Mouse (Mus musculus) embryonic facial prominence, embryonic 11.5 days (tissue): ENCODE data around the gene Bcap29. TPM values are rescaled to one million over a fixed set of nuclear protein-coding genes. Genes with fewer than 3 reads are reported as not detected.
A peak's percentile ranks its signal among the peaks of the same experiment; 100 is the strongest.
"Not testable (repeated sequence)": the region's sequence is repeated elsewhere in the genome, so short reads cannot be mapped to it uniquely, and the experiment has no call there.

Experiments used
- ATAC-seq: fragments of 200-750 bp; cut with Nextera tagmentation; replicated peaks from 2 replicates; pipeline ENCODE4 v1.8.0; 2017; ENCODE audit warnings: low read depth; ENCODE audit not compliant: insufficient number of reproducible peaks, low FRiP score, low TSS enrichment
- DNase-seq: peaks from one replicate; pipeline ENCODE4 v3.0.0-alpha.2; 2015; ENCODE audit warnings: low spot score
- H3K27ac ChIP-seq: fragments of 300-500 bp; sonication (generic); replicated peaks from 2 replicates; pipeline ENCODE4 v1.5.1; 2014; ENCODE audit warnings: mild to moderate bottlenecking, low read depth, low read length, control low read depth
- H3K27me3 ChIP-seq: fragments of 300-500 bp; sonication (generic); 2 replicates; pipeline ENCODE4 v1.6.1; 2014; ENCODE audit warnings: mild to moderate bottlenecking, low read length, moderate library complexity, mixed read lengths; ENCODE audit not compliant: control insufficient read depth, insufficient read depth
- H3K36me3 ChIP-seq: fragments of 300-500 bp; sonication (generic); replicated peaks from 2 replicates; pipeline ENCODE4 v1.6.1; 2014; ENCODE audit warnings: low read depth, mild to moderate bottlenecking, low read length, moderate library complexity, mixed read lengths; ENCODE audit not compliant: control insufficient read depth, insufficient read depth
- H3K4me1 ChIP-seq: fragments of 300-500 bp; sonication (generic); 2 replicates; pipeline ENCODE4 v1.6.1; 2014; ENCODE audit warnings: low read length, mixed read lengths; ENCODE audit not compliant: control insufficient read depth, insufficient read depth
- H3K4me2 ChIP-seq: fragments of 300-500 bp; sonication (generic); 2 replicates; pipeline ENCODE4 v1.6.1; 2014; ENCODE audit warnings: low read depth, mild to moderate bottlenecking, control low read depth, low read length, moderate library complexity
- H3K4me3 ChIP-seq: fragments of 300-500 bp; sonication (generic); 2 replicates; pipeline ENCODE4 v1.5.1; 2014; ENCODE audit warnings: low read depth, low read length, control low read depth
- H3K9ac ChIP-seq: fragments of 300-500 bp; sonication (generic); replicated peaks from 2 replicates; pipeline ENCODE4 v1.6.1; 2014; ENCODE audit warnings: mild to moderate bottlenecking, control low read depth, low read length
- H3K9me3 ChIP-seq: fragments of 300-500 bp; sonication (generic); replicated peaks from 2 replicates; pipeline ENCODE4 v1.6.1; 2016; ENCODE audit warnings: mild to moderate bottlenecking, low read length, inconsistent platforms, mixed read lengths; ENCODE audit not compliant: control insufficient read depth
- WGBS: fragments of 180-500 bp; shearing (Covaris S2); extraction: QIAGEN DNeasy Blood & Tissue Kit; methylation state at CpG from one replicate; pipeline ENCODE4 v1.1.7; 2014; 5-methylcytosine and 5-hydroxymethylcytosine counted together
- polyA plus RNA-seq: library from polyadenylated mRNA; unstranded; fragments of >200 nt; fragmentation: Nextera tagmentation; extraction: Ambion mirVana; gene quantifications from 2 replicates; pipeline ENCODE4 v1.2.1, GENCODE M21; 2014

Bcap29 gene
- polyA plus RNA-seq, 1 experiment from 2014 or later, result 38.4 TPM

- DNase-seq (no peak), ATAC-seq (no peak)
- WGBS, result 91% methylated on average over 5 of the region's 5 CpGs
- no peaks in the 10 kb centered on the region for H3K36me3 ChIP-seq
- H3K9ac ChIP-seq, result no peak overlapping the region
- H3K4me1 ChIP-seq, result no peaks in the 10 kb centered on the region
- H3K27me3 ChIP-seq, result no peaks in the 10 kb centered on the region
- no peaks in the 10 kb centered on the region for H3K9me3 ChIP-seq
- no peak overlapping the region for H3K27ac ChIP-seq
- no peak overlapping the region for H3K4me2 ChIP-seq
- no peak overlapping the region for H3K4me3 ChIP-seq
Measured at GRCm38 (mm10) chr12:31574506-31574905, 60.0 kb downstream of the Bcap29 start.

DNA sequence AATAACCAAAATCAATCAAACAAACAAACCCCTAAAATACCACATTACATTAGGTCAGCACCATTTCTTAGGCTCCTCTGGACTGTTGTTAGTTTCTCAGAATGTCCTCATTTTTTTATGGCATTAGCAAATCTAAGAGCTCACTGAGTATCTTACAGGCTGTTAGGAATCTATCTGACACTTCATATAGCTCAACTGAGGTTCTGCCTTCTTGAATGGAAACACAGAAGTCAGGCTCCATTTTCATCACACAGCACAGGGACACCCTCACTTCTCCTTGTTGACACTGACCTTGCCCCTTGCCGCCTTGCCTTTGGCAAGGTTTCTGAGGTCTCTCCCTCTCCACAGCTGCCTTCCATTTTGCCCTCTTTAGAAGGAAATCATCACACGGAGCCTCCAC is 64.7 kb downstream of the Bcap29 start:
- Histone ChIP-seq H3K36me3 (no peaks in the 10 kb centered on the region), H3K4me3 (no peak overlapping the region), H3K9me3 (no peaks in the 10 kb centered on the region), H3K4me1 (no peaks in the 10 kb centered on the region), H3K4me2 (no peak overlapping the region), H3K9ac (no peak overlapping the region), H3K27ac (no peak overlapping the region), H3K27me3 (no peaks in the 10 kb centered on the region)
- DNase-seq (no peak), ATAC-seq (no peak)
- WGBS, result 38% methylated on average over 2 of the region's 2 CpGs

DNA sequence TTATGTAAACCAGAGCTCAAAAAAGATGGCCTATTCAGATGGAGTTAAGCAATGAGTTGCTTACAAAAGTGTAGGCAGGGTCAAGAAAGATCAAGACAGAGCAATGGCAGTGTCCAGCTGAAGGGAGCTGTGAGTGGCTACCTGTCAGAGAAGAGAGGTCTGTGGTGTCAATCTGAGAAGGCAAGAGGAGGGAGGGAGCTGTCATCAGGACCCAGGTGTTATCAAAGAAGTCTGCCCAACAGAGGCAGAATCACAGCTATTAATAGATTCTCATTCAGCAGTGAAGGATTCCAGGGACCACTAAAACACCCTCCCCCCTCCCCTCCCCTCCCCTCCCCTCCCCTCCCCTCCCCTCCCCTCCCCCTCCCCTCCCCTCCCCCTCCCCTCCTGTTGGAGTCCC is 65.8 kb downstream of the Bcap29 start:
- Histone ChIP-seq H3K27me3 (no peaks in the 10 kb centered on the region), H3K4me3 (no peak overlapping the region), H3K36me3 (no peaks in the 10 kb centered on the region), H3K4me1 (no peaks in the 10 kb centered on the region), H3K9me3 (no peaks in the 10 kb centered on the region), H3K4me2 (no peak overlapping the region), H3K9ac (no peak overlapping the region), H3K27ac (no peak overlapping the region)
- DNase-seq (no peak), ATAC-seq (no peak)

GRCm38 (mm10) chr12:31567535-31567934 is 66.9 kb downstream of the Bcap29 start:
- H3K9ac ChIP-seq, H3K27me3 ChIP-seq, H3K4me3 ChIP-seq, H3K4me1 ChIP-seq, ATAC-seq, H3K36me3 ChIP-seq, DNase-seq, H3K9me3 ChIP-seq, H3K27ac ChIP-seq: not testable (repeated sequence)
- 22% methylated on average over 10 of the region's 10 CpGs for WGBS
- H3K4me2 ChIP-seq, result peak overlapping the region; percentile 34; the same call in 1 of the 2 replicates

DNA sequence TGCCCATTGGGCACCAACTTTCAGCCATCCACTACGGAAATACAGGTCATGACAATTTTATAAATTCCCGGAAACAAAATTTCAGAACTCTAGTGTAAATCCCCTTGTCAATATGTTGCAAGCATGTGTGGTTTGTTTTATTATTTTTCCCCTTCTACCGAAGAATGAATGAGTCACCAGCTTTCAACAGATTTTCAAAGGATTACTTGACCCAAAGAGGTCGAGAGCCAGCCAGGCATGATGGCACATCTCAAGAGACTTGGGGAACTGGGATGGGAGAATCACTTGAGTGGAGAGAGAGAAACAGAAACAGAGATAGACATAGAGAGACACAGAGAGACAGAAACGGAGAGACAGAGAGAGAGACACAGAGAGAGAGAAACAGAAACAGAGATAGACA is 73.7 kb downstream of the Bcap29 start:
- H3K4me2 ChIP-seq, result no peak overlapping the region
- H3K4me1 ChIP-seq, result peaks cover 4% of the 10 kb centered on the region; the same call in 1 of the 2 replicates
- H3K9me3 ChIP-seq, result no peaks in the 10 kb centered on the region
- H3K9ac ChIP-seq, result no peak overlapping the region
- H3K27me3 ChIP-seq, result peaks cover 28% of the 10 kb centered on the region
- H3K4me3 ChIP-seq, result no peak overlapping the region
- H3K36me3 ChIP-seq, result no peaks in the 10 kb centered on the region
- ATAC-seq (no peak), DNase-seq (no peak)
- H3K27ac ChIP-seq, result no peak overlapping the region
- 71% methylated on average over 5 of the region's 5 CpGs for WGBS

GRCm38 (mm10) chr12:31560002-31560401 is 74.5 kb downstream of the Bcap29 start:
- no peak for DNase-seq
- Histone ChIP-seq H3K4me1 (peaks cover 4% of the 10 kb centered on the region; the same call in 1 of the 2 replicates), H3K9me3 (no peaks in the 10 kb centered on the region), H3K4me2 (no peak overlapping the region), H3K9ac (no peak overlapping the region), H3K27ac (no peak overlapping the region), H3K27me3 (peaks cover 28% of the 10 kb centered on the region), H3K36me3 (no peaks in the 10 kb centered on the region), H3K4me3 (no peak overlapping the region)
- 8% methylated on average over 5 of the region's 5 CpGs for WGBS
- ATAC-seq, result no peak

- Histone ChIP-seq H3K4me1 (peaks cover under 1% of the 10 kb centered on the region; the same call in 1 of the 2 replicates), H3K9me3 (no peaks in the 10 kb centered on the region), H3K9ac (no peak overlapping the region), H3K27ac (no peak overlapping the region), H3K4me3 (no peak overlapping the region), H3K36me3 (no peaks in the 10 kb centered on the region), H3K27me3 (peaks cover 18% of the 10 kb centered on the region), H3K4me2 (no peak overlapping the region)
- DNase-seq, result no peak
- WGBS, result 85% methylated on average over 1 of the region's 1 CpGs
- ATAC-seq, result no peak
Measured at GRCm38 (mm10) chr12:31554371-31554770, 80.1 kb downstream of the Bcap29 start.

GRCm38 (mm10) chr12:31551252-31551651 is 83.2 kb downstream of the Bcap29 start:
- no peaks in the 10 kb centered on the region for H3K9me3 ChIP-seq
- WGBS, result 71% methylated on average over 1 of the region's 1 CpGs
- H3K27me3 ChIP-seq, result peaks cover 2% of the 10 kb centered on the region; the same call in 1 of the 2 replicates
- H3K4me1 ChIP-seq, result no peaks in the 10 kb centered on the region
- no peak overlapping the region for H3K4me3 ChIP-seq
- H3K36me3 ChIP-seq, result no peaks in the 10 kb centered on the region
- no peak overlapping the region for H3K9ac ChIP-seq
- no peak for ATAC-seq
- no peak for DNase-seq
- H3K4me2 ChIP-seq, result no peak overlapping the region
- H3K27ac ChIP-seq, result no peak overlapping the region
